Mouse (Mus musculus): ENCODE data around the gene Ctdspl. TPM values are rescaled to one million over a fixed set of nuclear protein-coding genes. Genes with fewer than 3 reads are reported as not detected.

The Ctdspl gene
- polyA plus RNA-seq (2012; rRNA removed): 4.5 and 5.6 TPM in 2 replicates

DNA sequence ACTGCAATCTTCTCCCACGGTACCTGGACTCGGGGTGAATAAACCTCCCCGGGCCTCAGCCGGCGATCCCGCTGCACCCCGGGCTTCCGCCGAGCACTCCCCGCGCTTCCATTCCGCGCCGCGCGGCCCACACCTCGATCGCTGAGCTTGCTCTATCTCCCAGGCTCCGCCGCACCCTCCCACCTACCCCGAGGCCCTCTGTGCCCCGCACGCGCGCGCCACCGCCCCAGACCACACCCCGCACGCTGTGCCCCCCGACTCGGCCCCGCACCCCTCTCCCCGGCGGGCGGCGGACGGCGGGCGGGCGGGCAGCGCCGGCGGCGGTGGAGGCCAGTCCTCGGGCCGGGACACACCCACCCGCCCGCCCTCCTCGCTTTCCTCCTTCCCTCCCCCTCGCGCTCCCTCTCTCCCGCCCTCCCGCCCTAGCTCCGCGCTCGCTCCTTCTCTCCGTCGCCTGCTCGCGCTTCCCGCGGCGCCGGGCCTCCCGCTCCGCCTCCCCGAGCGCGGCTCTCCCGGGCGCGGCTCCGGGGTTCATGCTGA, at the start of gene Ctdspl:
TSS of gene Ctdspl (plus strand) at position 343 of the 540 bp plus-strand sequence.

DNA sequence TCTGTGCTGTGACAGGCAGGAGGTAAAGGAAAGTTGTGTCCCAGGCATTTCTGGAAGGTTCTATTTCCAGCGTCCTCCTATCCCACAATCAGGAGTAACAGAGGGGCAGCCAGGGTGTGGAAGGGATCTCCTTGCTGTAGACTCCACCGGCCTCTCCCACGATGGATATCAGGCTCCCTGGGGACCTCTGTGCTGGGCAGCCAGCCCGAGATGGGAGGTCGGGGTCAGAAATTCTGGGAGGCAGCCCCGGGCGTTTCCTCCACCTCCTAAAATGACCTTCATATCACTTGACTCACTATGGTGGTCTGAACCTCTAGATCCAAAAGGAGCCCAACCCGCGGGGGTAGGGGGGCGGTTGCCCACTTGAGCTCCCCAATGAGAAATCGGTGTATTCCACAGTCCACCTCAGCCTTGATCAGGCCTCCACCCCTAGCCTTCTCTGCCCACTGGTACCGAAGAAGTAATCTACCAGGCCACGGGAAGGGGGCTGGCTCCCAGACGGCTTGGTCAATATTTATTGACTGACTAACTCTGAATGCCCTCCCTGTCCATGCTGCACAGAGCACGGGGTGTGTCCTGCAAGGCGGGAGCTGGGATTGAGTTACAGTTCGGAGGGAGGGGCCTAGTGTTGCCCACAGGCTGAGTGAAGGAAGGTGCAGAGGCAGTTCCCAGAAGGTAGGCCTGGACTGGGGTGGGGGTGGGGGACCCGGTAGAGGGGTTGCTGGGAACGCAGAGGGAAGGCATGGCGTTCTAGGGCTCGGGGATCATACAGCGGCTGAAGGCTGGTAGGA, 126.1 kb downstream of the Ctdspl start, which contains the start of gene Vill:
TSS of gene Vill (plus strand) at position 625 of the 791 bp plus-strand sequence.

Other genes with a start within 250 kb of the Ctdspl start
- gene Vill, start 126.3 kb downstream of the Ctdspl start, polyA plus RNA-seq (2012; rRNA removed): 17.7 and 19.6 TPM in 2 replicates
- gene Plcd1, start 167.0 kb downstream of the Ctdspl start, polyA plus RNA-seq (2012; rRNA removed): 1.1 and 1.4 TPM in 2 replicates
- gene Dlec1, start 176.0 kb downstream of the Ctdspl start, polyA plus RNA-seq (2012; rRNA removed): 0.09 and 0.12 TPM in 2 replicates
- gene Acaa1b, start 230.6 kb downstream of the Ctdspl start, polyA plus RNA-seq (2012; rRNA removed): 105 and 216 TPM in 2 replicates
- 0.01 TPM in 1 of 2 replicates, not detected in the other for gene Gm47289, start 232.7 kb downstream of the Ctdspl start, polyA plus RNA-seq (2012; rRNA removed)

Data from liver, embryonic 18 days (tissue).